Mouse (Mus musculus) embryo, embryonic 11.5 days (tissue): ENCODE data around the gene Atp11c.

Experiments
- DNase-seq: peaks from one replicate; pipeline ENCODE4 v3.0.0-alpha.2; 2012; ENCODE audit warnings: low read depth, low spot score

Gene Atp11c

GRCm38 (mm10) chrX:60592598-60592997, at the start of gene Atp11c:
Gene Atp11c, minus strand, starts transcription at chrX:60592698.
- DNase-seq = no peak

GRCm38 (mm10) chrX:60609202-60609601, 16.7 kb upstream of the Atp11c start:
- peak; percentile 7 for DNase-seq

- DNase-seq = no peak
Observed at GRCm38 (mm10) chrX:60570539-60570938, 22.0 kb downstream of the Atp11c start.

DNA sequence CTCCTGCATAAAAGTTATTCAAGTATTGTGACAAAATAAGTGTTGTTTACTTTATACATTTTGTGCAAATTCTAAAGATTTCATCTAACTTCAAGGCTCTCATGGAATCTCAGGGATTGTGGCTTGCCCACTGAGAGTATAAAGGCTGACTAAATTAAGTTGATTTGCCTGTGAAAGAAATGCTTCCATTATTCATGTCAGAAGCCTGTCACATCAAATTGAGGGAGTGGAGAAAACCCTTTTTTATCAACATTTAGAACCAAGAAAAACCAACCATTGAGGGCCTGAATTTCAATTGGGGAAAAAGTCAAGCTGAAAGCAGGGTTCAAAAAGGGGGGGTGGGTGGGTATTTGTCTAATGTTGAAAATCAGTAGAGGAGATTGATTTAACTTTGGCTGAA, 23.5 kb downstream of the Atp11c start:
- no peak for DNase-seq

DNA sequence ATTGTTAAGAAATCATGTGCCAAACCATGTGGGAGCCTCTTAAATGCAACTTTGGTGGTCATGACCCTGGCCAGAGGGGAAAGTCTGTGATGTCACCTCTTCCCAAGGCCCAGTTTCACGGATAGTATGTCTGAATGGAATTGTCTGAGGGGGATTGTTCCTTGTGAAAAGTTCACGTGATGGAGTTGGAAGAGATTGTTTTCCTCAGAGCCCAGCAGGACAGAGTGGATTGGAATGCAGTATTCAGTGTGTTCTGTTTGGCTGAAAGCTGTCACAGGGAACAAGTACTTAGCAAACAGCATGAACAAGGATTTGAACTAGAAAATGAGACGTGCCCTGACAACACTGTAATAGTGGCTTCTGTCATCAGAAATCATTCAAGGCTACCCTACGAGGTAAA, 37.3 kb downstream of the Atp11c start:
- no peak for DNase-seq

DNA sequence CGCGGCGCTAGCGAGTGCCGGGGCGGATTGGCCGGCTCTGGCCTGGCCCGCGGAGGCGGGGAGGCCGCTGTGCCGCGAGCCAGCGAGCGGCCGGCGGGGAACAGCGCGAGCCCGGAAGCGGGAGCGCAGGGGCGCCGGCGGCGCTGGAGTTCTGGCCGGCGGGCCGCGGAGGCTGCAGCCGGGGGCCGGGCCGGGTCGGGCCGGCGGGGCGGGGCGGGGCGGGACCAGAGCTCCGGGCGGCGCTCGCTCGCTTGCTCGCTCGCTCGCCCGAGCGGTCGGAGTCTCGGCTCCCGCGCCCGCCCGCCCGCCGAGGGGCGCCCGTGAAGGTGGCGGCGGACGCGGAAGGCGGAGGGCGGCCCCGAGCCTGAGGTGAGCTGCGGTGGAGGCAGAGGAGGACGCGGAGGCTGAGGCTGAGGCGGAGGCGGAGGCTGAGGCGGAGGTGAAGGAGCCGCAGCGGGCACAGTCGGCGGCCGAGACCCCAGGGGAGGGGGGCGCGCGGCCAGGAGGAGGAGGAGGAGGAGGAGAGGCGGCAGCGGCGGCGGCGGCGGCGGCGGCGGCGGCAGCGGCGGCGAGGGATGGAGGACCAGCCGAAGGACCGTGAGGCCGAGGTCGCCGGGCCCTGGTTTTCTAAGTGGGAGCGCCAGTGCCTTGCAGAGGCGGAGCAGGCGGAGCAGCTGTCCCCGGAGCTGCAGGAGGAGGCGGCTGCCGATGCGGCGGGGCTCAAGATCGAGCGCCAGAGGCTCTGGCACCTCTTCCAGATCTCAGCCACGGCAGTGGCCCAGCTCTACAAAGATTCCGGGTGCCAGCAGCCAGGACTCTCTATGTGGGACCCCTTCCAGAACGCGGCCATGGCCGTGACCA, 44.8 kb downstream of the Atp11c start:
- DNase-seq = no peak

- no peak for DNase-seq
Observed at GRCm38 (mm10) chrX:60547098-60547443, 45.4 kb downstream of the Atp11c start.

- DNase-seq = no peak
Observed at GRCm38 (mm10) chrX:60545906-60546305, 46.6 kb downstream of the Atp11c start.

- no peak for DNase-seq
Observed at GRCm38 (mm10) chrX:60545444-60545843, 47.1 kb downstream of the Atp11c start.

- DNase-seq = no peak
Observed at GRCm38 (mm10) chrX:60544098-60544497, 48.4 kb downstream of the Atp11c start.

DNA sequence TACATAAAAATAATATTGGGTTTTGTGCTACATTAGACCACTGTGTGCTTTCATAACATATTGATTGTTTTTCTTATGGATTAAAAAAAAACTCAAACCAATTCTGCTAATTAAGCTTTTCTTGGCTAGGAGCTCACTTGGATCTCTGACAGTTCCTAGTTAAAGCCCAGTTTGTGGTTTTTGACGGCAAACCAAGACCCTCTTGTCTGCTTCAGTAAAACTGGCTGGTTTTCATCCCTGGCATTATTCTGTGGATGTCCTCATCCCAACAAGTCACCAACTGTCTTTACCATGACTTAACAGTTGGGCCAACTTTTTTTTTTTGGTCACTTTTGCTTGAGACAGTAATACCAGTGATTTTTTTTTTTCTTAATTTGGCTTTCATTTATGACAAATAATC, 49.6 kb downstream of the Atp11c start:
- no peak for DNase-seq

GRCm38 (mm10) chrX:60539149-60539548, 53.3 kb downstream of the Atp11c start, which contains the start of gene Gm7073:
Gene Gm7073, minus strand, starts transcription at chrX:60539249.
- no peak for DNase-seq

DNA sequence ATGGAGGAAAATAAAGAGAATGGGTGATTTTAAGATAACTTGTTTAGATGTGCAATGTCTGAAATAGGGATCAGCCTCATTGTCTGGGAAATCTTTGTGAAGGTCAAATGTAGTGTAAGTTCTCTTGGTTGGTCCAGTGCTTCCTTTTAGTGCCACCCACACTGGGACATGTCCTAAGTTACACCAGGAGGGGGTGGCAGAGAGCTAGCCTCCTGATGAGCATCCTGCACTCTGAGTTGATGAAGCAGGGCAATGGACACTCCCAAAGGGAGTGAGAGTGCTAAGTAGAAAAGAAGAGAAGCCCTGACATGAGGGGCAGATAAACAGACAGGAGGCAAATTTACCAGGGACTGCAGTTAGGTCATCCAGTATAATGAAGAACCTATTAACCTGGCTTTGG, 88.5 kb downstream of the Atp11c start:
- DNase-seq = peak; percentile 7

- no peak for DNase-seq
Observed at GRCm38 (mm10) chrX:60497750-60498149, 94.7 kb downstream of the Atp11c start.

DNA sequence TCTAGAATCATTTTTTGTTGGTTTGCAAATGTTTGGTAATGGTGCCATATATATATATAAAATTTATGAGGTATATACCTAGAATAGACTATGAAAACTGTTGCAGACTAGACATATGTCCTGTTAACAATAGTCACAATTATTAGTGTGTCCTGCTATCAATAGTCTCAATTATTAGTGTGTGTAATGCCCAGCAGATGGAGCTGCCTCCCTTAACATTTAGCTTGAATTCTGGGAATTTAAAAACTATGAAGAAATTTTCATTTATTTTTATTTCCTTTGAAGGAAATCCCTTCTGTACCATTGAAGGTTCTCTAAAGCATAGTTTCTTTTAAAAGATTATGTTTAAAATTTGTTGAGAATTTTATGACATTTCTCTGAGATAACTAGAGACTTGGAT, 97.2 kb downstream of the Atp11c start:
- no peak for DNase-seq

DNA sequence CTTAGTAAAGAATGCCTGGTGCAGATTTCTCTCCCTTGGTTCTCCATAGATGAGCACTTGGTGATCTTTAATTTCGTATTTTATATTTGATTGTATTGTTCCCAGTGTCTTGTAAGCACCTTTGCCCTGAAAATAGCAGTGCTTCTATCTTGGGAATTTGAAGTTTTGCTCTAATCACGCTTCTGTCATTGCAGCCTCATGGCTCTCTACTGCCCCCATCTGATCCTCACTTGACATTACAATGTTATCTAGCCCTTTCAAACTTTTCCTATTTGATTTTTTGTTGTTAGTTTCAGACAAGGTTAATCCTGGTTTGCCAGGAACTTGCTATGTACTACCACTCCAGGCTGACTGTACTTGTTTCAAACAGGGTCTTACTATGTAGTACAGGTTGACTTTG, 128.7 kb downstream of the Atp11c start:
- DNase-seq = peak; percentile 4

GRCm38 (mm10) chrX:60414563-60415111, 177.9 kb downstream of the Atp11c start:
- no peak for DNase-seq

GRCm38 (mm10) chrX:60405681-60406080, 186.8 kb downstream of the Atp11c start:
- no peak for DNase-seq

DNA sequence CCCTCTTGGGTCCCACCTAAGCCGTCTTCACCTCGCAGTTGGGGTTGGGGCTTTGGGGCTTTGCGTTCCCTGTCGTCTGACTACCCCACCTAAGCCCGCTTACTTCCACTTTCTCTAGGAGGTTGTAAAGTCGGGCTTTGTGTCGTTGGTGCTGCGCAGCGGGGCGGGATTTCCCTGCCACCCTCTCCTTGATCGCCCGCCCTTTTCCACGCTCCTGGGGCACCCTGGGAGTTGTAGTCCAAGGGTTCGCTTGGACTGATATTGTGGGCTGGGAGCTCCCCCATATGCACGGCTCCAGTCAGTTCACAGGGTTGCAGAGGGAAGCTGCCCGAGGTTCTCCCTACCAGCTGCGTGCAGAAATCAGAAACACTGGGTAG, 187.8 kb downstream of the Atp11c start:
- DNase-seq = peak; percentile 72

DNA sequence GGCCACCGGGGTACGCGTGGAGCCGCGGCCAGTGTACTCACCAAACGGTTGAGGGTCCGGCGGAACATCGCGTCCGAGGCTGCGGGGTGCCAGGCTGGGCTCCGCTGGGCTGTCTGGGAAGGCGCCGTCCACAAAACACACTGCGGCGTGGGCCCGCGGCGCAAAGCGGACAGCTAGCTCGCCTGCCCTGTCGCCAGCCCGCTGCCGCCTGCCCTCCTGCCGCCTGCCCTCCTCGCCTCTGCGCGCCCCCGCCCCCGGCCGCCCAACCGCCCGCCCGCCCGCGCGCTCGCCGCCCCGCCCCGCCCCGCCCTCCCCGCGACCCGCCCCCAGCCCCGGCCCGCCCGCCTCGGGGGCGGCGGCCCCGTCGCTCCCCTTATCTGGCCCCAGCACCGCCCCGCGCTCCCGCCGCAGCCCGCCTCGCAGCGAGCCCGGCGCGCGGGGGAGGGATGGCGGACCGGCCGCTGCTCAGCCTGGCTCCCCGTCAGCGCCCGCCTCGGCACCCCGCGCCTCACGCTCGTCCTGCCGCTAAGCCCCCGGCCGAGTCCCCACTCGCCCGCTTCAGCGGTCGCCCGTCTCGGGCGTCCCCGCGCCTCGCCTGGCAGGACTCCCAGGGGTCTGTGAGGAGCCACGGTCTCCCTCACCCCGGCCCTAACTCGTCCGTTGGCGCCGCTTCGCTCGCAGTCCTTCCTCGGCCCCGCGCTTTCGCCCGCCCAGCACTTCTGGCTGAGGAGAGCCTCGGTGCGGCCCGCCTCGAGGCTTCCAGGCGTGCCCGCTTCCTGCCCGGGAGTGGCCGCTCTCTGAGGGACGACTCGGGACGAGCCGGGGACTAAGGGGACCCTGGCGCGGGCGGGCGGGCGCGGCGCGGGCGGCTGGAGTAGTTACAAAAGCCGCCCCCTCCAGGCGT, 188.5 kb downstream of the Atp11c start:
- peak; percentile 35 for DNase-seq

DNA sequence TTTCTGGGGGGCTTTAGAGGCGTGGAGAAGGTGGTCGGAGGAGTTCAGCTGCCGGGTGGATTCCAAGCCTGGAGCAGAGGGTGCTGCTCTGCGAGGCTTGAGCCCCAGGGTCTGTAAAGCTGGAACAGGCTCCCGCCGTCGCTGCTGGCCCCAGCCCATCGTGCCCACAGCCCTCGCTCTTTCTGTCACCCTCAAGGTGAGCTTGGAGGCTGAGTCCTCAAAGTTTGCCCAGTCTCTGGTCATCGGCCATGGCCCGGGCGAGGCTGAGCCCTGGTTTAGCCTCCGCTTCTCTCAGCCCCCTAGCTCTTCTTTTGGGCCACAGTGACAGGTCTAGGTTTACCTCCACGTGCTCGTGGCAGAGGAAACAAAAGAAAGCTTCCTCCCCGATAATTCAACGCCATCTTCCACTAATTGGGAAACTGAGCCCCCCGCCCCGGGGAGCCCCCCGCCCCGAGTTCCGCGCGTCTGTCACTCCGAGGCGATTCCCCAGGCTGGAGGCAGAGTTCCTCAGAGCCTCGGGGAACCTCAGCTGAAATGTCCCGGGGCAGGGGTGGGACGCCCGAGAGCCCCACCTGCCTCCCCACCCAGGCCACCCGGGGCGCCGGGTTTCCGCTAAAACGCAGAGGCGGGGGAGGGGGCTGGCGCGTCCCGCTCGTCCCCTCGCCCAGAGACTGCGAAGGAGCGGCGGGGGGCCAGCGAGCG, 189.3 kb downstream of the Atp11c start:
- DNase-seq = peak; percentile 1

GRCm38 (mm10) chrX:60394292-60394691, 198.2 kb downstream of the Atp11c start:
- DNase-seq = no peak
